Mouse (Mus musculus): ENCODE results near the gene Adk.
A peak's percentile ranks its signal among the peaks of the same experiment; 100 is the strongest.

DNA sequence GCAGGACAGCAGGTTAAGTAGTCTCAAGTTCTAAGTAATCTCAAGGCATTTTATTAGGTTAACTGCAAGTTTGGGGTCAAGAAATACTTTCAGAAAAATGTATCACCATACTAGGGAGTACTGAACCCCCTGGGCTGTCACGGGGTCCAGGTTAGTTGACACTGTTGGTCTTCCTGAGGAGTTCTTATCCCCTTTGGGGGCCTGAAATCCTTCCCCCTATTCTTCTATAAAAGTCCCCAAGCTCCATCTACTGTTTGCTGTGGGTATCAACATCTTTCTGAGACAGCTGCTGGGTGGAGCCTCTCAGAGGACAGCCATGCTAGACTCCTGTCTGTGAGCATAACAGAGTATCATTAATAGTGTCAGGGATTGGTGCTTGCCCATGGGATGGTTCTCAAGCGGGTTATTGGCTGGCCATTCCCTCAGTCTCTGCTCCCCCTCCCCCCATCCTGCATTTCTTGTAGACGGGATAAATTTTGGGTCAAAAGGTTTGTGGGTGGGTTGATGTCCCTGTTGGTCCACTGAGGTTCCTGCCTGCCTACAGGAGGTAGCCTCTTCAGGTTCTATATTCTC lies 63.6 kb downstream of the Adk start:
- TF ChIP-seq CTCF (IDR thresholded peaks at IDR 0.05; ENCODE audit: low read depth) = peak; percentile 53
- TF ChIP-seq EP300 (IDR thresholded peaks at IDR 0.05; ENCODE audit: low read depth) = no peak

All from heart, postnatal 0 days (tissue).